Mouse (Mus musculus) limb, embryonic 15.5 days (tissue): ENCODE data around the gene Polh. TPM values are rescaled to one million over a fixed set of nuclear protein-coding genes. Genes with fewer than 3 reads are reported as not detected.
A peak's percentile ranks its signal among the peaks of the same experiment; 100 is the strongest.

Source experiments
- ATAC-seq: fragments of 200-750 bp; cut with Nextera tagmentation; 2 replicates; pipeline ENCODE4 v1.8.0; 2017; ENCODE audit warnings: low read depth, moderate TSS enrichment; ENCODE audit not compliant: insufficient number of reproducible peaks, low FRiP score, low TSS enrichment
- H3K27ac ChIP-seq: fragments of 300-500 bp; sonication (generic); 2 replicates; pipeline ENCODE4 v1.5.1; 2015; ENCODE audit warnings: moderate library complexity, mild to moderate bottlenecking, inconsistent platforms
- H3K27me3 ChIP-seq: fragments of 300-500 bp; sonication (generic); 2 replicates; pipeline ENCODE4 v1.6.1; 2015; ENCODE audit warnings: inconsistent platforms
- H3K36me3 ChIP-seq: fragments of 300-500 bp; sonication (generic); 2 replicates; pipeline ENCODE4 v1.6.1; 2015; ENCODE audit warnings: inconsistent platforms
- H3K4me1 ChIP-seq: fragments of 300-500 bp; sonication (generic); 2 replicates; pipeline ENCODE4 v1.6.1; 2015; ENCODE audit warnings: inconsistent platforms
- H3K4me2 ChIP-seq: fragments of 300-500 bp; sonication (generic); 2 replicates; pipeline ENCODE4 v1.6.1; 2015; ENCODE audit warnings: mild to moderate bottlenecking, inconsistent platforms
- H3K4me3 ChIP-seq: fragments of 300-500 bp; sonication (generic); 2 replicates; pipeline ENCODE4 v1.5.1; 2015; ENCODE audit warnings: mild to moderate bottlenecking, inconsistent platforms
- H3K9ac ChIP-seq: fragments of 300-500 bp; sonication (generic); 2 replicates; pipeline ENCODE4 v1.6.1; 2015; ENCODE audit warnings: inconsistent platforms
- H3K9me3 ChIP-seq: fragments of 300-500 bp; sonication (generic); 2 replicates; pipeline ENCODE4 v1.6.1; 2016; ENCODE audit warnings: inconsistent platforms
- WGBS: fragments of 180-500 bp; shearing (Covaris S2); methylation state at CpG from one replicate; pipeline ENCODE4 v1.1.7; 2015; 5-methylcytosine and 5-hydroxymethylcytosine counted together
- polyA plus RNA-seq: library from polyadenylated mRNA; unstranded; fragments of >200 nt; fragmentation: Nextera tagmentation; extraction: Ambion mirVana; gene quantifications from 2 replicates; pipeline ENCODE4 v1.2.1, GENCODE M21; 2015

Polh gene
- polyA plus RNA-seq, 1 experiment from 2014 or later: 20.1 TPM

DNA sequence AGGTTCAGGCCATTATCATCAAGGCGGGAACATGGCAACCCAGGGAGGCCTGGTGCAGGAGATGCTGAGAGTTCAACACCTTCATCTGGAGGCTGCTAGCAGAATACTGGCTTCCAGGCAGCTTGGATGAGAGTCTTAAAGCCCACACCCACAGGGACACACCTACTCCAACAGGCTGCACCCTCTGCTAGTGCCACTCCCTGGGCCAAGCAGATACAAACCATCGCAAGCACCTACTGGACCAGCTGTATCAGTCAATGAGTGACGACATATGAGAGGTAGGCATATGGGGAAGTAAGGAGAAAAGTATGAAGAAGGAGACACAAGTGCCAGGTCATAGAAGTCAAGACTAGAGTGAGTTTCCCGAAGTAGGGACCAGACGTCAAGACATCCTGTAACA, 45.8 kb downstream of the Polh start:
- Histone ChIP-seq H3K4me2 (no peak overlapping the region), H3K4me1 (peaks cover 10% of the 10 kb centered on the region), H3K9me3 (no peaks in the 10 kb centered on the region), H3K9ac (no peak overlapping the region), H3K27me3 (no peaks in the 10 kb centered on the region), H3K4me3 (no peak overlapping the region), H3K27ac (no peak overlapping the region), H3K36me3 (no peaks in the 10 kb centered on the region)
- 76% methylated on average over 5 of the region's 5 CpGs for WGBS
- no peak for ATAC-seq

GRCm38 (mm10) chr17:46154336-46154735, 48.1 kb downstream of the Polh start:
- WGBS: 89% methylated on average over 3 of the region's 3 CpGs
- Histone ChIP-seq H3K4me3 (no peak overlapping the region), H3K4me1 (peaks cover 6% of the 10 kb centered on the region), H3K9ac (no peak overlapping the region), H3K9me3 (no peaks in the 10 kb centered on the region), H3K27ac (no peak overlapping the region), H3K36me3 (0 out of 2 replicates have a peak, but pooled peaks cover 5% of the 10 kb centered on the region), H3K4me2 (no peak overlapping the region), H3K27me3 (no peaks in the 10 kb centered on the region)
- ATAC-seq: no peak

- Histone ChIP-seq H3K27me3 (no peaks in the 10 kb centered on the region), H3K27ac (peak within 1 kb of the TSS; percentile 83), H3K4me2 (peak within 1 kb of the TSS; percentile 77), H3K4me1 (peaks cover 6% of the 10 kb centered on the region), H3K36me3 (peaks cover 16% of the 10 kb centered on the region), H3K4me3 (peak within 1 kb of the TSS; percentile 65), H3K9ac (peak within 1 kb of the TSS; percentile 57), H3K9me3 (no peaks in the 10 kb centered on the region)
- 4% methylated on average over 33 of the region's 33 CpGs for WGBS
- ATAC-seq: peak; percentile 80
Observed at GRCm38 (mm10) chr17:46152847-46153782, 49.3 kb downstream of the Polh start, which contains the start of gene Mad2l1bp. Gene Mad2l1bp, minus strand, starts transcription at chr17:46153553.

GRCm38 (mm10) chr17:46143578-46144423, 58.6 kb downstream of the Polh start, which contains the start of gene Rsph9:
Gene Rsph9, minus strand, starts transcription at chr17:46144216.
- H3K27ac ChIP-seq: peak within 1 kb of the TSS; percentile 70

DNA sequence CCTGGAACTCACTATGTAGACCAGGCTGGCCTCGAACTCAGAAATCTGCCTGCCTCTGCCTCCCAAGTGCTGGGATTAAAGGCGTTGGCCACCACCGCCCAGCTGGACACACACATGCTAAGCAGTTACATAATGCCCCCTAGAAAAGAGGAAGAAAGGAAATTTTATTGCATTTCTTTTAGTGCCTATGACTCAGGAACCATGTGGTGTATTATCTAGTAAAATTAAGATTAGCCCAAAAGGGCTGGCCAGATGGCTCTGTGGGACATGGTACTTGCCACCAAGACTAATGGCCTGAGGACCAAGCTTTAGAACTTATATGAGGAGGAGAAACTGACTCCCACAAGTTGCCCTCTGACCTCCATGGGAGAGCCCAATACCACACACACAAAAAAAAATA, 62.6 kb downstream of the Polh start:
- H3K27ac ChIP-seq: no peak overlapping the region
- no peak for ATAC-seq
- H3K36me3 ChIP-seq: 0 out of 2 replicates have a peak, but pooled peaks cover 2% of the 10 kb centered on the region
- H3K4me3 ChIP-seq: no peak overlapping the region
- no peak overlapping the region for H3K4me2 ChIP-seq
- H3K4me1 ChIP-seq: peaks cover 12% of the 10 kb centered on the region
- 82% methylated on average over 3 of the region's 3 CpGs for WGBS
- H3K9ac ChIP-seq: no peak overlapping the region
- no peaks in the 10 kb centered on the region for H3K27me3 ChIP-seq
- no peaks in the 10 kb centered on the region for H3K9me3 ChIP-seq

More at GRCm38 (mm10) chr17:46143578-46144423, 58.6 kb downstream of the Polh start, which contains the start of gene Rsph9:
- Histone ChIP-seq H3K27me3 (no peaks in the 10 kb centered on the region), H3K4me1 (peaks cover 12% of the 10 kb centered on the region), H3K4me3 (peak within 1 kb of the TSS; percentile 49), H3K36me3 (peaks cover 29% of the 10 kb centered on the region), H3K4me2 (peak within 1 kb of the TSS; percentile 80), H3K9me3 (no peaks in the 10 kb centered on the region), H3K9ac (peak within 1 kb of the TSS; percentile 18; the same call in 1 of the 2 replicates)
- WGBS: 6% methylated on average over 37 of the region's 37 CpGs
- peak; percentile 91 for ATAC-seq

GRCm38 (mm10) chr17:46138563-46139236, 63.7 kb downstream of the Polh start:
- H3K9me3 ChIP-seq: no peaks in the 10 kb centered on the region
- no peaks in the 10 kb centered on the region for H3K27me3 ChIP-seq
- no peak overlapping the region for H3K9ac ChIP-seq
- no peak overlapping the region for H3K4me3 ChIP-seq
- H3K36me3 ChIP-seq: 0 out of 2 replicates have a peak, but pooled peaks cover 2% of the 10 kb centered on the region
- no peak overlapping the region for H3K4me2 ChIP-seq
- no peak overlapping the region for H3K27ac ChIP-seq
- H3K4me1 ChIP-seq: peaks cover 6% of the 10 kb centered on the region
- WGBS: 76% methylated on average over 8 of the region's 8 CpGs
- no peak for ATAC-seq

DNA sequence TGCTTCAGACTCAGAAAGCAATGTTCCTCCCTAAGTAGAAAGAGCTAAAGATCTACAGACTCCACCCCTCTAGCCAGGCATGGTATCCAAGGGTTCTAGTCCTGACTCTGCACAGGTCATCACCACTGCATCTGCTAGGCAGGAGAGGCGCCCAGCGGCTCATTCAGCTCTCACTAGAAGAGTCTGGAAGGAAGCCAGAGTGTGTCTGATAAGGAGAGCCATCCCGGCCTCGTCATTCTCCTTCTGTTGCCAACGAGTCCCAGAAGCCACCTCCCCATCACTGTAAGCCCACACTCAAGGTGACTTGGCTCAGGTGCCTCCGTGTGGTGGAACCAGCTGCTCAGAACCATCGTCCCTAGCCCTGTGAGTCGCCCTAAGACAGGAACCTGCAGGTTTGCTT, 69.6 kb downstream of the Polh start:
- Histone ChIP-seq H3K4me1 (peaks cover 11% of the 10 kb centered on the region; the same call in 1 of the 2 replicates), H3K9ac (no peak overlapping the region), H3K4me3 (no peak overlapping the region), H3K36me3 (peaks cover 24% of the 10 kb centered on the region), H3K4me2 (no peak overlapping the region), H3K9me3 (no peaks in the 10 kb centered on the region), H3K27me3 (no peaks in the 10 kb centered on the region), H3K27ac (no peak overlapping the region)
- no peak for ATAC-seq
- 74% methylated on average over 8 of the region's 8 CpGs for WGBS

GRCm38 (mm10) chr17:46132058-46132718, 70.3 kb downstream of the Polh start:
- H3K9ac ChIP-seq: no peak overlapping the region
- peaks cover 31% of the 10 kb centered on the region for H3K36me3 ChIP-seq
- no peak overlapping the region for H3K4me2 ChIP-seq
- no peaks in the 10 kb centered on the region for H3K27me3 ChIP-seq
- no peak overlapping the region for H3K4me3 ChIP-seq
- WGBS: 15% methylated on average over 12 of the region's 12 CpGs
- no peak for ATAC-seq
- no peak overlapping the region for H3K27ac ChIP-seq
- no peaks in the 10 kb centered on the region for H3K9me3 ChIP-seq
- peaks cover 11% of the 10 kb centered on the region; the same call in 1 of the 2 replicates for H3K4me1 ChIP-seq

GRCm38 (mm10) chr17:46129741-46130498, 72.5 kb downstream of the Polh start:
- peak; percentile 75; the same call in 1 of the 2 replicates for ATAC-seq
- 62% methylated on average over 13 of the region's 13 CpGs for WGBS
- H3K27me3 ChIP-seq: no peaks in the 10 kb centered on the region
- H3K27ac ChIP-seq: peak overlapping the region; percentile 69
- no peak overlapping the region for H3K4me2 ChIP-seq
- H3K4me3 ChIP-seq: no peak overlapping the region
- peaks cover 53% of the 10 kb centered on the region for H3K36me3 ChIP-seq
- H3K9me3 ChIP-seq: no peaks in the 10 kb centered on the region
- peaks cover 11% of the 10 kb centered on the region; the same call in 1 of the 2 replicates for H3K4me1 ChIP-seq
- no peak overlapping the region for H3K9ac ChIP-seq

- Histone ChIP-seq H3K9me3 (no peaks in the 10 kb centered on the region), H3K27ac (no peak overlapping the region), H3K4me3 (no peak overlapping the region), H3K4me1 (peaks cover 11% of the 10 kb centered on the region; the same call in 1 of the 2 replicates), H3K9ac (no peak overlapping the region), H3K4me2 (no peak overlapping the region), H3K36me3 (peaks cover 73% of the 10 kb centered on the region), H3K27me3 (no peaks in the 10 kb centered on the region)
- no peak for ATAC-seq
- WGBS: 76% methylated on average over 6 of the region's 6 CpGs
Observed at GRCm38 (mm10) chr17:46127814-46128493, 74.5 kb downstream of the Polh start.
